Comparison of ENCODE assay signal across 21 mouse cellular contexts in genomic region chr2:127139605-127140004, GRCm38 (mm10). TPM values are rescaled to one million over a fixed set of nuclear protein-coding genes. Genes with fewer than 3 reads are reported as not detected.
DNase-seq lines count a peak whose midpoint lies in the region; ATAC-seq and TF ChIP-seq lines count a peak whose summit lies in the region.
"Had no signal": no experiment of that assay in that cellular context is flagged by ENCODE, and none has a peak within 500 bp of the region (broad histone marks: within the 10 kb centered on the region; RNA-seq: fewer than 3 reads in every experiment).

No protein-coding gene starts in this region.

- 97% methylated on average over 1 of the region's 1 CpGs for WGBS in hindbrain, postnatal 0 days
- WGBS in hindbrain, embryonic 10.5 days, result 95% methylated on average over 1 of the region's 1 CpGs
- 100% methylated on average over 1 of the region's 1 CpGs for WGBS in lung, postnatal 0 days
- 97% methylated on average over 1 of the region's 1 CpGs for WGBS in stomach, postnatal 0 days

- H3K4me3 ChIP-seq in hindbrain, postnatal 0 days (ENCODE audit: low read length), result no peak overlapping the region
- no peak overlapping the region for H3K4me3 ChIP-seq in hindbrain, embryonic 10.5 days
- H3K4me3 ChIP-seq in lung, postnatal 0 days (ENCODE audit: low read depth, low read length), result no peak overlapping the region
- no peak overlapping the region for H3K4me3 ChIP-seq in stomach, postnatal 0 days (ENCODE audit: low read depth, low read length)
- H3K4me3 ChIP-seq: embryonic facial prominence, embryonic 13.5 days; heart, embryonic 15.5 days; limb, embryonic 12.5 days; liver, embryonic 15.5 days; neural tube, embryonic 12.5 days had no signal

- no peak for DNase-seq in hindbrain, postnatal 0 days (ENCODE audit: low spot score)
- DNase-seq in hindbrain, embryonic 10.5 days (ENCODE audit: low spot score), result no peak
- no peak for DNase-seq in lung, postnatal 0 days (ENCODE audit: low spot score)
- DNase-seq in lung, postnatal 14 days, result no peak
- DNase-seq in R1 (ENCODE audit: low read depth, low spot score), result peak; percentile 63
- no peak for DNase-seq in stomach, postnatal 0 days (ENCODE audit: low spot score)
- no peak for DNase-seq in cerebellum, adult 9-11 months
- DNase-seq: adrenal gland, postnatal 10 days; cerebellum, postnatal 14 days; kidney, adult 8-10 months; kidney, postnatal 14 days; lung, postnatal 36 days; thymus, postnatal 36 days had no signal

- TF ChIP-seq CTCF in hindbrain, postnatal 0 days (IDR thresholded peaks at IDR 0.05; ENCODE audit: low read depth), result peak; percentile 17; the same call in 1 of the 2 replicates
- TF ChIP-seq CTCF in lung, postnatal 0 days (IDR thresholded peaks at IDR 0.05), result peak; percentile 30; the same call in 1 of the 2 replicates
- peak; percentile 48 for TF ChIP-seq CTCF in stomach, postnatal 0 days (IDR thresholded peaks at IDR 0.05; ENCODE audit: low read depth)

- no peak for ATAC-seq in hindbrain, postnatal 0 days
- ATAC-seq in lung, postnatal 0 days, result no peak
- no peak for ATAC-seq in stomach, postnatal 0 days (ENCODE audit: low FRiP score, low TSS enrichment)
- ATAC-seq: forebrain, embryonic 16.5 days; hindbrain, embryonic 16.5 days; midbrain, embryonic 16.5 days had no signal

- H3K27me3 ChIP-seq in hindbrain, postnatal 0 days (ENCODE audit: insufficient read depth, low read length), result no peaks in the 10 kb centered on the region
- H3K27me3 ChIP-seq in hindbrain, embryonic 10.5 days (ENCODE audit: insufficient read depth, poor library complexity, severe bottlenecking), result peaks cover 11% of the 10 kb centered on the region; the same call in 1 of the 2 replicates
- no peaks in the 10 kb centered on the region for H3K27me3 ChIP-seq in lung, postnatal 0 days (replicated peaks; ENCODE audit: insufficient read depth, low read length)
- H3K27me3 ChIP-seq in stomach, postnatal 0 days (ENCODE audit: control insufficient read depth, insufficient read depth, low read length), result no peaks in the 10 kb centered on the region
- H3K27me3 ChIP-seq: embryonic facial prominence, embryonic 13.5 days; heart, embryonic 15.5 days; limb, embryonic 12.5 days; liver, embryonic 15.5 days; neural tube, embryonic 12.5 days had no signal

- no peaks in the 10 kb centered on the region for H3K9me3 ChIP-seq in hindbrain, postnatal 0 days (ENCODE audit: low read length)
- no peaks in the 10 kb centered on the region for H3K9me3 ChIP-seq in hindbrain, embryonic 10.5 days
- no peaks in the 10 kb centered on the region for H3K9me3 ChIP-seq in lung, postnatal 0 days (ENCODE audit: low read length)
- H3K9me3 ChIP-seq in stomach, postnatal 0 days (ENCODE audit: control insufficient read depth, low read length), result no peaks in the 10 kb centered on the region
- H3K9me3 ChIP-seq: embryonic facial prominence, embryonic 13.5 days; heart, embryonic 15.5 days; limb, embryonic 12.5 days; liver, embryonic 15.5 days; neural tube, embryonic 12.5 days had no signal

- no peak overlapping the region for H3K4me2 ChIP-seq in hindbrain, postnatal 0 days (ENCODE audit: low read depth, low read length)
- no peak overlapping the region for H3K4me2 ChIP-seq in lung, postnatal 0 days (replicated peaks; ENCODE audit: low read depth, low read length)
- no peak overlapping the region for H3K4me2 ChIP-seq in stomach, postnatal 0 days (replicated peaks; ENCODE audit: low read depth)
- H3K4me2 ChIP-seq: embryonic facial prominence, embryonic 13.5 days; heart, embryonic 15.5 days; limb, embryonic 12.5 days; liver, embryonic 15.5 days; neural tube, embryonic 12.5 days had no signal

- H3K4me1 ChIP-seq in hindbrain, postnatal 0 days (ENCODE audit: insufficient read depth, low read length), result peaks cover 8% of the 10 kb centered on the region; the same call in 1 of the 2 replicates
- peaks cover 34% of the 10 kb centered on the region for H3K4me1 ChIP-seq in hindbrain, embryonic 10.5 days (replicated peaks)
- H3K4me1 ChIP-seq in lung, postnatal 0 days (ENCODE audit: insufficient read depth, low read depth, low read length), result peaks cover 6% of the 10 kb centered on the region; the same call in 1 of the 2 replicates
- peaks cover 5% of the 10 kb centered on the region; the same call in 1 of the 2 replicates for H3K4me1 ChIP-seq in stomach, postnatal 0 days (replicated peaks; ENCODE audit: control insufficient read depth, insufficient read depth)

- H3K36me3 ChIP-seq in hindbrain, postnatal 0 days (ENCODE audit: insufficient read depth, low read length), result no peaks in the 10 kb centered on the region
- peaks cover 33% of the 10 kb centered on the region for H3K36me3 ChIP-seq in hindbrain, embryonic 10.5 days
- H3K36me3 ChIP-seq in lung, postnatal 0 days (ENCODE audit: insufficient read depth, low read length), result peaks cover 4% of the 10 kb centered on the region; the same call in 1 of the 2 replicates
- peaks cover 8% of the 10 kb centered on the region; the same call in 1 of the 2 replicates for H3K36me3 ChIP-seq in stomach, postnatal 0 days (ENCODE audit: control insufficient read depth, insufficient read depth, low read length)

- TF ChIP-seq EP300 in lung, postnatal 0 days (IDR thresholded peaks at IDR 0.05), result no peak
- no peak for TF ChIP-seq EP300 in stomach, postnatal 0 days (optimal IDR thresholded peaks at IDR 0.05)

- no peak overlapping the region for H3K9ac ChIP-seq in hindbrain, postnatal 0 days (replicated peaks; ENCODE audit: low read length)
- no peak overlapping the region for H3K9ac ChIP-seq in lung, postnatal 0 days (replicated peaks; ENCODE audit: low read depth)
- no peak overlapping the region for H3K9ac ChIP-seq in stomach, postnatal 0 days (ENCODE audit: low read length)
- H3K9ac ChIP-seq: embryonic facial prominence, embryonic 13.5 days; heart, embryonic 15.5 days; limb, embryonic 12.5 days; liver, embryonic 15.5 days; neural tube, embryonic 12.5 days had no signal

- H3K27ac ChIP-seq in hindbrain, postnatal 0 days, result no peak overlapping the region
- no peak overlapping the region for H3K27ac ChIP-seq in hindbrain, embryonic 10.5 days
- no peak overlapping the region for H3K27ac ChIP-seq in lung, postnatal 0 days (ENCODE audit: low read length)
- no peak overlapping the region for H3K27ac ChIP-seq in stomach, postnatal 0 days (replicated peaks)
- H3K27ac ChIP-seq: heart, embryonic 15.5 days; limb, embryonic 12.5 days; liver, embryonic 15.5 days; neural tube, embryonic 12.5 days had no signal

RNA-seq across cellular contexts. Expression of gene Itpripl1, which starts 3.6 kb away (rescaled TPM):
- total RNA-seq in hindbrain, postnatal 0 days (2014; rRNA removed), result 11.5 and 14.6 TPM in 2 replicates
- polyA plus RNA-seq in hindbrain, postnatal 0 days (2015; fragmentation: Nextera tagmentation; extraction: Ambion mirVana), result 11.0 and 12.4 TPM in 2 replicates
- 12.6 and 14.1 TPM in 2 replicates for polyA plus RNA-seq in hindbrain, embryonic 10.5 days (2016; fragmentation: Nextera tagmentation; extraction: Ambion mirVana)
- polyA plus RNA-seq in lung, postnatal 0 days (2015; fragmentation: Nextera tagmentation; extraction: Ambion mirVana), result 21.5 and 24.5 TPM in 2 replicates
- 16.9 and 18.3 TPM in 2 replicates for polyA plus RNA-seq in stomach, postnatal 0 days (2015; fragmentation: Nextera tagmentation; extraction: Ambion mirVana)

RNA-seq across cellular contexts. Expression of gene Ncaph, which starts 5.9 kb away (rescaled TPM):
- total RNA-seq in hindbrain, postnatal 0 days (2014; rRNA removed), result 13.7 and 15.9 TPM in 2 replicates
- 13.0 and 15.6 TPM in 2 replicates for polyA plus RNA-seq in hindbrain, postnatal 0 days (2015; fragmentation: Nextera tagmentation; extraction: Ambion mirVana)
- 83.7 and 110 TPM in 2 replicates for polyA plus RNA-seq in hindbrain, embryonic 10.5 days (2016; fragmentation: Nextera tagmentation; extraction: Ambion mirVana)
- 13.4 and 17.7 TPM in 2 replicates for polyA plus RNA-seq in lung, postnatal 0 days (2015; fragmentation: Nextera tagmentation; extraction: Ambion mirVana)
- polyA plus RNA-seq in stomach, postnatal 0 days (2015; fragmentation: Nextera tagmentation; extraction: Ambion mirVana), result 14.5 and 18.3 TPM in 2 replicates
